Mouse (Mus musculus) hindbrain, embryonic 11.5 days (tissue): ENCODE measurements around the gene Nfe2l1. TPM values are rescaled to one million over a fixed set of nuclear protein-coding genes. Genes with fewer than 3 reads are reported as not detected.
A peak's percentile ranks its signal among the peaks of the same experiment; 100 is the strongest.
"Not testable (repeated sequence)": the region's sequence is repeated elsewhere in the genome, so short reads cannot be mapped to it uniquely, and the experiment has no call there.

Experiments
- ATAC-seq: fragments of 200-750 bp; cut with Nextera tagmentation; 2 replicates; pipeline ENCODE4 v1.8.0; 2017; ENCODE audit warnings: mild to moderate bottlenecking, moderate TSS enrichment, moderate library complexity; ENCODE audit not compliant: low FRiP score
- DNase-seq: peaks from one replicate; pipeline ENCODE4 v3.0.0-alpha.2; 2015; ENCODE audit warnings: low spot score
- H3K27ac ChIP-seq: fragments of 300-500 bp; sonication (generic); 2 replicates; pipeline ENCODE4 v1.5.1; 2014; ENCODE audit warnings: mild to moderate bottlenecking, low read depth, low read length
- H3K27me3 ChIP-seq: fragments of 300-500 bp; sonication (generic); 2 replicates; pipeline ENCODE4 v1.6.1; 2014; ENCODE audit warnings: mild to moderate bottlenecking, low read length, moderate library complexity, mixed read lengths; ENCODE audit not compliant: control insufficient read depth, insufficient read depth
- H3K36me3 ChIP-seq: fragments of 300-500 bp; sonication (generic); 2 replicates; pipeline ENCODE4 v1.6.1; 2014; ENCODE audit warnings: mild to moderate bottlenecking, low read length, moderate library complexity, mixed read lengths; ENCODE audit not compliant: control insufficient read depth, insufficient read depth
- H3K4me1 ChIP-seq: fragments of 300-500 bp; sonication (generic); replicated peaks from 2 replicates; pipeline ENCODE4 v1.6.1; 2014; ENCODE audit warnings: low read length, mixed read lengths; ENCODE audit not compliant: control insufficient read depth, insufficient read depth
- H3K4me2 ChIP-seq: fragments of 300-500 bp; sonication (generic); replicated peaks from 2 replicates; pipeline ENCODE4 v1.6.1; 2014; ENCODE audit warnings: mild to moderate bottlenecking, low read depth, low read length
- H3K4me3 ChIP-seq: fragments of 300-500 bp; sonication (generic); 2 replicates; pipeline ENCODE4 v1.5.1; 2014; ENCODE audit warnings: low read depth, low read length
- H3K9ac ChIP-seq: fragments of 300-500 bp; sonication (generic); 2 replicates; pipeline ENCODE4 v1.6.1; 2014; ENCODE audit warnings: low read depth, low read length
- H3K9me3 ChIP-seq: fragments of 300-500 bp; sonication (generic); 2 replicates; pipeline ENCODE4 v1.6.1; 2016; ENCODE audit warnings: low read length; ENCODE audit not compliant: control insufficient read depth
- WGBS: fragments of 180-500 bp; shearing (Covaris S2); extraction: QIAGEN DNeasy Blood & Tissue Kit; methylation state at CpG from one replicate; pipeline ENCODE4 v1.1.7; 2014; 5-methylcytosine and 5-hydroxymethylcytosine counted together
- polyA plus RNA-seq: library from polyadenylated mRNA; unstranded; fragments of >200 nt; fragmentation: Nextera tagmentation; extraction: Ambion mirVana; gene quantifications from 2 replicates; pipeline ENCODE4 v1.2.1, GENCODE M21; 2014

Nfe2l1 gene
- polyA plus RNA-seq, 1 experiment from 2014 or later: 27.9 TPM

DNA sequence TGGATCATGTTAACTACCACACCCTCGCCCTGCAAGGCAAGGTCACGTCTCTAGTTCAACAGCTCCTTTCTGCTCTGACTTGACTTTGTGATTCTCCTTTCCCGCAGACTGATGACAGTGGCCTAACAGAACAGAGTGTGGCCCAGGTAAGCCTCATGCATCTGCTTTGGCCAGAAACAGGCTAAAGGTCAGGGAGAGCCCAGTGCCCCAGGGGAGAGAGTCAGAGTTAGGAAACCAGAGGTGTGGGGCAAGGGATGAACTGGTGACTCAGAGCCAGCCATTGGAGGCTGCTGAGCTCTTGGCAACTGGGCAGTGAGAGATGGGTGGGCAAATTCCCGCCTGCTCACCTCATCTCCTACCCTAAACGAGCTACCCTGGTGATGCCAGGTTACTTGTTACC is 27.7 kb upstream of the Nfe2l1 start:
- Histone ChIP-seq H3K36me3 (no peaks in the 10 kb centered on the region), H3K27ac (no peak overlapping the region), H3K27me3 (no peaks in the 10 kb centered on the region), H3K9me3 (no peaks in the 10 kb centered on the region), H3K9ac (no peak overlapping the region), H3K4me3 (no peak overlapping the region), H3K4me2 (no peak overlapping the region), H3K4me1 (peaks cover under 1% of the 10 kb centered on the region; the same call in 1 of the 2 replicates)
- DNase-seq (no peak), ATAC-seq (no peak)
- 85% methylated on average over 5 of the region's 5 CpGs for WGBS

DNA sequence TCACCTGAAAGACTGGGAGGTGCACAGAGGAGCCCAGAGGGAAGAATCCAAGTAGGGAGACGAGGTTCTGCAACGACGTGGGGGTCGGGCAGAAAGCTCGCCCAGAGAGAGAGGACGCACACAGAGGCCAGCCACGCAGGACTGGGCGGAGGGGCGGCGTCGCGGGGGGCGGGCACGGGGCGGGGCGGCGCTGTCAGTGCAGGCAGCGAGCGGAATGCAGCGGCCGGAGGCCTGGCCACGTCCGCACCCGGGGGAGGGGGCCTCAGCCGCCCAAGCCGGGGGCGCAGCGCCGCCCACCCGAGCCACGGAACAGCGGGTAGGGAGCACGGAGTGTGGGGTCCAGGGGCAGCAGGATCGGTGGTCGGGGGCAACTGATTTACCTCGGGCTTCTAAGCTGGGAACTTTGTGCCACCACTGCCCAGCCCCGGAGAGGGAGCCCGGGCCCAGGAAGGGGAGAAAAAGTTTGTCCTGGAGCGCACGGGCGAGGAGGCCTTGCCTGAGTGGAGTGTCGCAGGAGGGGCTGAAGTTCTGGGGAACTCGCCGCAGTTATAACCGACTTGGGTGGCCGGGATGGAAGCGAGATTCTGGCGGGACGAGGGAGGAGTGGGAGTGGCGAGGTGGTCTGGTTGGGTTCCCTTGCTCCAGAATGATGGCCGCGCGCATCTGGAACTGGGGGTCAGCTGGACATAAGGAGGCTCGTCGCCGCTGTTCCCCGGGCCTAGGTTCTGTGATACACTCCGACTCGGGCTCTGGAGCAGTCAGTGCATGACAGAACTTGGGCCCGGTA is 20.1 kb upstream of the Nfe2l1 start, which contains the start of gene Copz2:
Gene Copz2, plus strand, starts transcription at position 190 of the 787 bp plus-strand sequence.
- no peaks in the 10 kb centered on the region for H3K27me3 ChIP-seq
- H3K27ac ChIP-seq: no peak within 1 kb of the TSS
- H3K4me1 ChIP-seq: no peaks in the 10 kb centered on the region
- peak; percentile 59; the same call in 1 of the 2 replicates for ATAC-seq
- H3K36me3 ChIP-seq: no peaks in the 10 kb centered on the region
- H3K9me3 ChIP-seq: no peaks in the 10 kb centered on the region
- peak; percentile 57 for DNase-seq
- 2% methylated on average over 51 of the region's 60 CpGs for WGBS
- H3K4me2 ChIP-seq: peak within 1 kb of the TSS; percentile 78
- H3K4me3 ChIP-seq: peak within 1 kb of the TSS; percentile 47
- H3K9ac ChIP-seq: peak within 1 kb of the TSS; percentile 57

DNA sequence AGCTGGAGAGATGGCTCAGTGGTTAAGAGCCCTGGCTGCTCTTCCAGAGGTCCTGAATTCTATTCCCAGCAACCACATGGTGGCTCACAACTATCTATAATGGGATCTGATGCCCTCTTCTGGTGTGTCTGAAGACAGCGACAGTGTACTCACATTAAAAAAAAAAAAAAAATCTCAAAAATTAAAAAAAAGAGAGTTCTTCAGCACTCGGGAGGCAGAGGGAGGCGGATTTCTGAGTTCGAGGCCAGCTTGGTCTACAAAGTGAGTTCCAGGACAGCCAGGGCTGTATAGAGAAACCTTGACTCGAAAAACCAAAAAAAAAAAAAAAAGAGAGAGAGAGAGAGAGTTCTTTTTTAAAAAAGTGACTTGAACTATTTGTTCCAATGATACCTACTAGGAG is 19.4 kb upstream of the Nfe2l1 start:
- H3K9ac ChIP-seq, H3K4me1 ChIP-seq, ATAC-seq, H3K27me3 ChIP-seq, DNase-seq, H3K27ac ChIP-seq, H3K9me3 ChIP-seq, H3K36me3 ChIP-seq: not testable (repeated sequence)
- 77% methylated on average over 5 of the region's 5 CpGs for WGBS
- peak overlapping the region; percentile 47 for H3K4me3 ChIP-seq
- H3K4me2 ChIP-seq: peak overlapping the region; percentile 78; the same call in 1 of the 2 replicates

DNA sequence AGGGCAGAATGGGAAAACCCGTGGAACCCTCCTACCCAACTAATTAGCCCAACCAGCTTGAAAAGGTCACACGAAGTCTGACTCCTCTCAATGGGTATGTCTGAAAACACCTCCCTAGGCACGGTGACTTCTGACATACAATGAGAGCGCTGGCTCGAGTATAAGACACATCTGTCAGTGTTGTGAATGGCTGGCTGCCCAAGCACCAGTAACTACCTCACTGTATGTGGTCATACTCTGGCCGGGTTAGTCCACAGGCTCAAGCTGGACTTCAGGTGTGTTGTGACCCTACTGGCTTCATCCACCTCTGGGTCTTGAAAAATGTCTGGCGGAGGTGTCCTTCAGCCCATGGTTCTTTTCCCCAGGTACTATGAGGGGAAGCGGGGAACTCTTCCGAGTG is 18.9 kb upstream of the Nfe2l1 start:
- Histone ChIP-seq H3K4me1 (no peaks in the 10 kb centered on the region), H3K9me3 (no peaks in the 10 kb centered on the region), H3K27me3 (no peaks in the 10 kb centered on the region), H3K9ac (no peak overlapping the region), H3K36me3 (no peaks in the 10 kb centered on the region), H3K4me2 (no peak overlapping the region), H3K4me3 (no peak overlapping the region), H3K27ac (no peak overlapping the region)
- WGBS: 63% methylated on average over 9 of the region's 9 CpGs
- ATAC-seq (no peak), DNase-seq (no peak)

DNA sequence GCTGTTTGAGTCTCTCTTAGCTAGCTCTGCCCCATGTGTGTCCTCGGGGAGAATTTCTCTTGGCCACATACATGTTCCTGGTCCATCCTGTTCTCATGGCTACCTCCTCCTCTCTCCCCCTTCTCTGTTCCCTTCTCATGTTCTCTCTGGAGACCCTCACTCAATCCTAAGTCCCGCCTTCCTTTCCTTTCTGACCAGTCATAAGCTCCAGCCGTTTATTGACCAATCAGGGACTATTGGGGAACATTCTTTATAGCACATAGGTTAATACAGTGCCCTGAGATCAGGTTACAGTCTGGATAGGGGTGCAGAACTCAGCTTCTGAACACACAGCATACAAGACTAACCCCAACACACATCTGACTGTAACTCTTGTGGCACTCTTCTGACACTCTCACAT is 17.5 kb upstream of the Nfe2l1 start:
- no peak overlapping the region for H3K4me2 ChIP-seq
- no peaks in the 10 kb centered on the region for H3K27me3 ChIP-seq
- WGBS: 48% methylated on average over 3 of the region's 3 CpGs
- no peaks in the 10 kb centered on the region for H3K9me3 ChIP-seq
- H3K36me3 ChIP-seq: no peaks in the 10 kb centered on the region
- no peak overlapping the region for H3K9ac ChIP-seq
- ATAC-seq: no peak
- no peak for DNase-seq
- no peak overlapping the region for H3K4me3 ChIP-seq
- no peaks in the 10 kb centered on the region for H3K4me1 ChIP-seq
- H3K27ac ChIP-seq: no peak overlapping the region

DNA sequence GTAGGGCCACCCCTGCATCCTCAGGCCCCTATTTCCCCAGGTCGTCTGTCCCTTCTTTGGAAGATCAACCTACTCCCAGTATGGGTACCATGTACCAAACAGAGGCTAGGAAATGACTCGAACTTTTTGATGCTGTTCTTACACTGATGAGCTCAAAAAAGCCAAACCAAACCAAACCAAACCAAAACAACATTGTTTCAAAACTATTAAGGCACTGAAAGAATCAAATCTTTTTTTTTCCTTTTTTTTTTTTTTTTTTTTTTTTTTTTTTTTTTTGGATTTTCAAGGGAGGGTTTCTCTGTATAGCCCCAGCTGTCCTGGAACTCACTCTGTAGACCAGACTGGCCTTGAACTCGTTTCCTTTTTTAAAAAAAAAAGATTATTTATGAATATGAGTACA is 13.9 kb upstream of the Nfe2l1 start:
- 54% methylated on average over 3 of the region's 3 CpGs for WGBS
- H3K4me2 ChIP-seq: no peak overlapping the region

DNA sequence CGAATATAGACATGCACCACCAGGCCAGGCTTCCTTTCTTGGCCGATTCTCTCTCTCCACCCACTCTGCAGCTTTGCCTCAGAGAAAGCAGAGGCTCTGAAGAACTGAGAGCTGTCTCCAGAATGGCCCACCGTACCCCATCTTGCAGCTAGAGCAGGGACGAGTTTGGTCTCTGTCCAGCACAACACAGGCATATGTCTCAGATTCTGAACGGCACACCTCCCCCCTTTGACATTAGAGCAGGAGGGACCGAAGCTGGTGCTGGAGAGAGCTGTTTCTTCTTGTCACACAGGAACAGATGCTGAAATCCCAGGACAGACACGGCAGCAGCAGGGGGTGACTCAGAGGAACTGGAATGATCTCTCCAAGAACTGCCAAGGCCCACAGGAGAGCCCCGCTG is 10.5 kb upstream of the Nfe2l1 start:
- Histone ChIP-seq H3K4me3 (no peak overlapping the region), H3K9ac (no peak overlapping the region), H3K36me3 (no peaks in the 10 kb centered on the region), H3K4me2 (no peak overlapping the region), H3K9me3 (no peaks in the 10 kb centered on the region), H3K27me3 (no peaks in the 10 kb centered on the region), H3K4me1 (no peaks in the 10 kb centered on the region), H3K27ac (no peak overlapping the region)
- ATAC-seq (no peak), DNase-seq (no peak)
- WGBS: 45% methylated on average over 8 of the region's 8 CpGs

More for the DNA sequence above, 13.9 kb upstream of the Nfe2l1 start:
- DNase-seq (no peak), ATAC-seq (no peak)
- Histone ChIP-seq H3K36me3 (no peaks in the 10 kb centered on the region), H3K9me3 (no peaks in the 10 kb centered on the region), H3K9ac (no peak overlapping the region), H3K4me3 (no peak overlapping the region), H3K27ac (no peak overlapping the region), H3K27me3 (no peaks in the 10 kb centered on the region), H3K4me1 (no peaks in the 10 kb centered on the region)

DNA sequence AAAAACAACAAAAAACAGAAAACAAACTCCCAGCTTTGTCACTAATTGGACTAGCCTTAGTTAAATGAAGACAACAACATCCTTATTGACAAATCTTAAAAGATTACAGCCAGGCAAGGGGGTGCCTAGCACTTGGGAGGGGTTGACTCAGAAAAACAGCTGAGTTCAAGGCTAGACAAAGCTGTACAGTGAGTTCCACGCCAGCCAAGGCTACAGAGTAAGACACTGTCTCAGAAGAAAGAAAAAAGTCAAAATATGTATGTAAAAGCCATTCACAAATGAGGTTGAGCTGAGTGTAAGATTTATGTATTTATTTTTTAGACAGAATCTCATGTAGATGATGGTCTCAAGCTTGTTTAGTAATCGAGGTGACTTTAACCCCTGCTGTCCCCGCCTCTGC is 10.1 kb upstream of the Nfe2l1 start:
- DNase-seq: no peak
- H3K4me3 ChIP-seq: no peak overlapping the region
- no peaks in the 10 kb centered on the region for H3K9me3 ChIP-seq
- H3K36me3 ChIP-seq: no peaks in the 10 kb centered on the region
- no peaks in the 10 kb centered on the region for H3K4me1 ChIP-seq
- H3K4me2 ChIP-seq: no peak overlapping the region
- no peak overlapping the region for H3K9ac ChIP-seq
- 81% methylated on average over 3 of the region's 3 CpGs for WGBS
- ATAC-seq: no peak
- no peaks in the 10 kb centered on the region for H3K27me3 ChIP-seq
- no peak overlapping the region for H3K27ac ChIP-seq

DNA sequence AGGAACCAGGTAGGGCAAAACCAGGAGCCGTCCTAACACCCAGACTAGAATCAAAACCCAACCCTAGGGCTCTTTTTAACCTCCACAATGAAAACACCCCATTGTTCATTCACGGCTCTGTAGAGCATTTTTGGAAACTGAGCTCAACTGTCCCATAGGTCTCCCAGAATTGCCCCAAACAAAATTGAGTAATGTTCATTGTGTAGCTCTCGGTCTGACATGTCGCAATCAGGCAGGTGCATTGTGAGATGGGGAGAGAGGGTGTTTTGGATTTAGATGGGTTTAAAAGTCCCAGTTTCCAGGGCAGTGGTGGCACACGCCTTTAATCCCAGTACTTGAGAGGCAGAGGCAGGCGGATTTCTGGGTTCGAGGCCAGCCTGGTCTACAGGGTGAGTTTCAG is 9.7 kb upstream of the Nfe2l1 start:
- Histone ChIP-seq H3K27me3 (no peaks in the 10 kb centered on the region), H3K27ac (no peak overlapping the region), H3K4me3 (no peak overlapping the region), H3K9ac (no peak overlapping the region), H3K36me3 (no peaks in the 10 kb centered on the region), H3K4me1 (no peaks in the 10 kb centered on the region), H3K9me3 (no peaks in the 10 kb centered on the region), H3K4me2 (no peak overlapping the region)
- 74% methylated on average over 7 of the region's 7 CpGs for WGBS
- no peak for DNase-seq
- ATAC-seq: no peak
